Mouse (Mus musculus): ENCODE data around the gene Strn. TPM values are rescaled to one million over a fixed set of nuclear protein-coding genes. Genes with fewer than 3 reads are reported as not detected.

Gene Strn
- polyA plus RNA-seq, 1 experiment from 2014 or later: 12.0 TPM

- WGBS: 86% methylated on average over 10 of the region's 10 CpGs
- no peak for ATAC-seq (replicated peaks; ENCODE audit: insufficient number of reproducible peaks, insufficient read depth, low FRiP score, low read depth)
- Histone ChIP-seq H3K4me3 (no peak overlapping the region), H3K4me2 (no peak overlapping the region), H3K9ac (no peak overlapping the region), H3K4me1 (replicated peaks) (no peaks in the 10 kb centered on the region), H3K27ac (no peak overlapping the region), H3K9me3 (replicated peaks) (no peaks in the 10 kb centered on the region), H3K36me3 (peaks cover 66% of the 10 kb centered on the region), H3K27me3 (no peaks in the 10 kb centered on the region)
Measured at GRCm38 (mm10) chr17:78654841-78655240, 82.2 kb downstream of the Strn start.

- H3K4me3 ChIP-seq: no peak overlapping the region
- WGBS: 87% methylated on average over 17 of the region's 17 CpGs
- ATAC-seq (replicated peaks; ENCODE audit: insufficient number of reproducible peaks, insufficient read depth, low FRiP score, low read depth): no peak
Measured at GRCm38 (mm10) chr17:78643853-78644475, 93.0 kb downstream of the Strn start.

GRCm38 (mm10) chr17:78642259-78642658 is 94.7 kb downstream of the Strn start:
- Histone ChIP-seq H3K4me1 (replicated peaks) (peaks cover 6% of the 10 kb centered on the region; the same call in 1 of the 2 replicates), H3K9ac (no peak overlapping the region), H3K4me2 (no peak overlapping the region), H3K36me3 (peaks cover 2% of the 10 kb centered on the region; the same call in 1 of the 2 replicates), H3K4me3 (no peak overlapping the region), H3K27me3 (no peaks in the 10 kb centered on the region), H3K27ac (no peak overlapping the region), H3K9me3 (replicated peaks) (no peaks in the 10 kb centered on the region)
- ATAC-seq (replicated peaks; ENCODE audit: insufficient number of reproducible peaks, insufficient read depth, low FRiP score, low read depth): no peak
- WGBS: 85% methylated on average over 4 of the region's 4 CpGs

More at GRCm38 (mm10) chr17:78643853-78644475, 93.0 kb downstream of the Strn start:
- no peak overlapping the region for H3K4me2 ChIP-seq
- peaks cover 17% of the 10 kb centered on the region; the same call in 1 of the 2 replicates for H3K36me3 ChIP-seq
- peaks cover 6% of the 10 kb centered on the region; the same call in 1 of the 2 replicates for H3K4me1 ChIP-seq (replicated peaks)
- no peak overlapping the region for H3K27ac ChIP-seq
- H3K9me3 ChIP-seq (replicated peaks): no peaks in the 10 kb centered on the region
- H3K9ac ChIP-seq: no peak overlapping the region
- no peaks in the 10 kb centered on the region for H3K27me3 ChIP-seq

- no peak for ATAC-seq (replicated peaks; ENCODE audit: insufficient number of reproducible peaks, insufficient read depth, low FRiP score, low read depth)
- peaks cover 6% of the 10 kb centered on the region; the same call in 1 of the 2 replicates for H3K4me1 ChIP-seq (replicated peaks)
- H3K9me3 ChIP-seq (replicated peaks): no peaks in the 10 kb centered on the region
- no peak overlapping the region for H3K27ac ChIP-seq
- no peaks in the 10 kb centered on the region for H3K36me3 ChIP-seq
- no peak overlapping the region for H3K9ac ChIP-seq
- no peaks in the 10 kb centered on the region for H3K27me3 ChIP-seq
- 86% methylated on average over 3 of the region's 3 CpGs for WGBS
- H3K4me3 ChIP-seq: no peak overlapping the region
- H3K4me2 ChIP-seq: no peak overlapping the region
Measured at GRCm38 (mm10) chr17:78640387-78640786, 96.6 kb downstream of the Strn start.

- Histone ChIP-seq H3K4me2 (no peak overlapping the region), H3K9me3 (replicated peaks) (no peaks in the 10 kb centered on the region), H3K36me3 (no peaks in the 10 kb centered on the region), H3K4me3 (no peak overlapping the region), H3K9ac (no peak overlapping the region), H3K27ac (no peak overlapping the region), H3K27me3 (no peaks in the 10 kb centered on the region), H3K4me1 (replicated peaks) (peaks cover 6% of the 10 kb centered on the region; the same call in 1 of the 2 replicates)
- 48% methylated on average over 6 of the region's 6 CpGs for WGBS
- no peak for ATAC-seq (replicated peaks; ENCODE audit: insufficient number of reproducible peaks, insufficient read depth, low FRiP score, low read depth)
Measured at GRCm38 (mm10) chr17:78639099-78639498, 97.9 kb downstream of the Strn start.

- no peak overlapping the region for H3K9ac ChIP-seq
- no peaks in the 10 kb centered on the region for H3K36me3 ChIP-seq
- H3K27ac ChIP-seq: no peak overlapping the region
- no peak overlapping the region for H3K4me3 ChIP-seq
- H3K4me1 ChIP-seq (replicated peaks): peaks cover 6% of the 10 kb centered on the region; the same call in 1 of the 2 replicates
- 94% methylated on average over 7 of the region's 7 CpGs for WGBS
- no peaks in the 10 kb centered on the region for H3K9me3 ChIP-seq (replicated peaks)
- H3K4me2 ChIP-seq: no peak overlapping the region
- H3K27me3 ChIP-seq: no peaks in the 10 kb centered on the region
- ATAC-seq (replicated peaks; ENCODE audit: insufficient number of reproducible peaks, insufficient read depth, low FRiP score, low read depth): no peak
Measured at GRCm38 (mm10) chr17:78637140-78637539, 99.9 kb downstream of the Strn start.

GRCm38 (mm10) chr17:78635616-78636015 is 101.4 kb downstream of the Strn start:
- Histone ChIP-seq H3K9ac (no peak overlapping the region), H3K4me2 (no peak overlapping the region), H3K4me3 (no peak overlapping the region), H3K27ac (no peak overlapping the region), H3K27me3 (no peaks in the 10 kb centered on the region), H3K9me3 (replicated peaks) (no peaks in the 10 kb centered on the region), H3K36me3 (no peaks in the 10 kb centered on the region), H3K4me1 (replicated peaks) (peaks cover 6% of the 10 kb centered on the region; the same call in 1 of the 2 replicates)
- no peak for ATAC-seq (replicated peaks; ENCODE audit: insufficient number of reproducible peaks, insufficient read depth, low FRiP score, low read depth)
- WGBS: 70% methylated on average over 2 of the region's 2 CpGs

GRCm38 (mm10) chr17:78624941-78625340 is 112.1 kb downstream of the Strn start:
- no peak for ATAC-seq (replicated peaks; ENCODE audit: insufficient number of reproducible peaks, insufficient read depth, low FRiP score, low read depth)
- Histone ChIP-seq H3K4me1 (replicated peaks) (no peaks in the 10 kb centered on the region), H3K36me3 (no peaks in the 10 kb centered on the region), H3K4me3 (no peak overlapping the region), H3K27ac (no peak overlapping the region), H3K9ac (no peak overlapping the region), H3K9me3 (replicated peaks) (no peaks in the 10 kb centered on the region), H3K4me2 (no peak overlapping the region), H3K27me3 (no peaks in the 10 kb centered on the region)
- WGBS: 92% methylated on average over 19 of the region's 19 CpGs

GRCm38 (mm10) chr17:78621863-78622262 is 115.1 kb downstream of the Strn start:
- Histone ChIP-seq H3K4me3 (no peak overlapping the region), H3K9ac (no peak overlapping the region), H3K9me3 (replicated peaks) (no peaks in the 10 kb centered on the region), H3K36me3 (no peaks in the 10 kb centered on the region), H3K27ac (no peak overlapping the region), H3K4me2 (no peak overlapping the region), H3K4me1 (replicated peaks) (no peaks in the 10 kb centered on the region), H3K27me3 (no peaks in the 10 kb centered on the region)
- ATAC-seq (replicated peaks; ENCODE audit: insufficient number of reproducible peaks, insufficient read depth, low FRiP score, low read depth): no peak
- 74% methylated on average over 4 of the region's 4 CpGs for WGBS

GRCm38 (mm10) chr17:78620740-78621139 is 116.3 kb downstream of the Strn start:
- no peaks in the 10 kb centered on the region for H3K9me3 ChIP-seq (replicated peaks)
- no peak for ATAC-seq (replicated peaks; ENCODE audit: insufficient number of reproducible peaks, insufficient read depth, low FRiP score, low read depth)
- H3K4me3 ChIP-seq: no peak overlapping the region
- H3K9ac ChIP-seq: no peak overlapping the region
- H3K4me1 ChIP-seq (replicated peaks): no peaks in the 10 kb centered on the region
- no peaks in the 10 kb centered on the region for H3K27me3 ChIP-seq
- no peak overlapping the region for H3K27ac ChIP-seq
- no peak overlapping the region for H3K4me2 ChIP-seq
- WGBS: 89% methylated on average over 4 of the region's 4 CpGs
- H3K36me3 ChIP-seq: no peaks in the 10 kb centered on the region

- WGBS: 78% methylated on average over 7 of the region's 7 CpGs
- no peak overlapping the region for H3K4me3 ChIP-seq
- ATAC-seq (replicated peaks; ENCODE audit: insufficient number of reproducible peaks, insufficient read depth, low FRiP score, low read depth): no peak
Measured at GRCm38 (mm10) chr17:78619981-78620380, 117.0 kb downstream of the Strn start.

GRCm38 (mm10) chr17:78618164-78618693 is 118.8 kb downstream of the Strn start:
- no peak for ATAC-seq (replicated peaks; ENCODE audit: insufficient number of reproducible peaks, insufficient read depth, low FRiP score, low read depth)
- Histone ChIP-seq H3K27me3 (no peaks in the 10 kb centered on the region), H3K4me1 (replicated peaks) (no peaks in the 10 kb centered on the region), H3K27ac (no peak overlapping the region), H3K36me3 (no peaks in the 10 kb centered on the region), H3K4me2 (no peak overlapping the region), H3K9ac (no peak overlapping the region), H3K4me3 (no peak overlapping the region), H3K9me3 (replicated peaks) (no peaks in the 10 kb centered on the region)
- 60% methylated on average over 5 of the region's 5 CpGs for WGBS

More at GRCm38 (mm10) chr17:78619981-78620380, 117.0 kb downstream of the Strn start:
- Histone ChIP-seq H3K4me2 (no peak overlapping the region), H3K27me3 (no peaks in the 10 kb centered on the region), H3K36me3 (no peaks in the 10 kb centered on the region), H3K27ac (no peak overlapping the region), H3K9ac (no peak overlapping the region), H3K4me1 (replicated peaks) (no peaks in the 10 kb centered on the region), H3K9me3 (replicated peaks) (no peaks in the 10 kb centered on the region)
